Mouse (Mus musculus): ENCODE measurements around the gene Mcm3. TPM values are rescaled to one million over a fixed set of nuclear protein-coding genes. Genes with fewer than 3 reads are reported as not detected.

Gene Mcm3
- polyA plus RNA-seq, 1 experiment, result 108 TPM

- TF ChIP-seq CTCF (IDR thresholded peaks at IDR 0.05; ENCODE audit: control insufficient read depth, insufficient read depth, low read length), result no peak
- no peak for TF ChIP-seq POLR2A (IDR thresholded peaks at IDR 0.05; ENCODE audit: borderline replicate concordance, control insufficient read depth, low read depth, low read length)
- no peak overlapping the region for H3K4me3 ChIP-seq (replicated peaks; ENCODE audit: control insufficient read depth, low read depth, low read length)
- no peaks in the 10 kb centered on the region for H3K4me1 ChIP-seq (ENCODE audit: control insufficient read depth, insufficient read depth, low read length)
- H3K27ac ChIP-seq (ENCODE audit: control insufficient read depth, insufficient read depth, low read depth, low read length, poor library complexity), result no peak overlapping the region
- WGBS, result 50% methylated on average over 3 of the region's 3 CpGs
Observed at GRCm38 (mm10) chr1:20839911-20840310, 19.8 kb upstream of the Mcm3 start.

- H3K4me1 ChIP-seq (ENCODE audit: control insufficient read depth, insufficient read depth, low read length), result no peaks in the 10 kb centered on the region
- no peak for TF ChIP-seq CTCF (IDR thresholded peaks at IDR 0.05; ENCODE audit: control insufficient read depth, insufficient read depth, low read length)
- no peak for TF ChIP-seq POLR2A (IDR thresholded peaks at IDR 0.05; ENCODE audit: borderline replicate concordance, control insufficient read depth, low read depth, low read length)
- no peak overlapping the region for H3K4me3 ChIP-seq (replicated peaks; ENCODE audit: control insufficient read depth, low read depth, low read length)
- 77% methylated on average over 3 of the region's 3 CpGs for WGBS
- H3K27ac ChIP-seq (ENCODE audit: control insufficient read depth, insufficient read depth, low read depth, low read length, poor library complexity), result no peak overlapping the region
Observed at GRCm38 (mm10) chr1:20836551-20837125, 16.5 kb upstream of the Mcm3 start.

GRCm38 (mm10) chr1:20833141-20833511 lies 13.0 kb upstream of the Mcm3 start:
- Histone ChIP-seq H3K4me3 (replicated peaks; ENCODE audit: control insufficient read depth, low read depth, low read length) (no peak overlapping the region), H3K27ac (ENCODE audit: control insufficient read depth, insufficient read depth, low read depth, low read length, poor library complexity) (no peak overlapping the region), H3K4me1 (ENCODE audit: control insufficient read depth, insufficient read depth, low read length) (no peaks in the 10 kb centered on the region; the same call in 1 of the 2 replicates)
- no peak for TF ChIP-seq CTCF (IDR thresholded peaks at IDR 0.05; ENCODE audit: control insufficient read depth, insufficient read depth, low read length)
- 83% methylated on average over 4 of the region's 4 CpGs for WGBS

- 77% methylated on average over 5 of the region's 5 CpGs for WGBS
- no peak for TF ChIP-seq CTCF (IDR thresholded peaks at IDR 0.05; ENCODE audit: control insufficient read depth, insufficient read depth, low read length)
- no peak for TF ChIP-seq POLR2A (IDR thresholded peaks at IDR 0.05; ENCODE audit: borderline replicate concordance, control insufficient read depth, low read depth, low read length)
- no peak overlapping the region for H3K4me3 ChIP-seq (replicated peaks; ENCODE audit: control insufficient read depth, low read depth, low read length)
- no peaks in the 10 kb centered on the region; the same call in 1 of the 2 replicates for H3K4me1 ChIP-seq (ENCODE audit: control insufficient read depth, insufficient read depth, low read length)
- no peak overlapping the region for H3K27ac ChIP-seq (ENCODE audit: control insufficient read depth, insufficient read depth, low read depth, low read length, poor library complexity)
Observed at GRCm38 (mm10) chr1:20832473-20833140, 12.5 kb upstream of the Mcm3 start.

GRCm38 (mm10) chr1:20830546-20830945 lies 10.4 kb upstream of the Mcm3 start:
- TF ChIP-seq POLR2A (IDR thresholded peaks at IDR 0.05; ENCODE audit: borderline replicate concordance, control insufficient read depth, low read depth, low read length) (no peak), CTCF (IDR thresholded peaks at IDR 0.05; ENCODE audit: control insufficient read depth, insufficient read depth, low read length) (no peak)
- Histone ChIP-seq H3K27ac (ENCODE audit: control insufficient read depth, insufficient read depth, low read depth, low read length, poor library complexity) (no peak overlapping the region), H3K4me1 (ENCODE audit: control insufficient read depth, insufficient read depth, low read length) (no peaks in the 10 kb centered on the region; the same call in 1 of the 2 replicates), H3K4me3 (replicated peaks; ENCODE audit: control insufficient read depth, low read depth, low read length) (no peak overlapping the region)
- 64% methylated on average over 1 of the region's 1 CpGs for WGBS

- WGBS, result 79% methylated on average over 2 of the region's 2 CpGs
- H3K27ac ChIP-seq (ENCODE audit: control insufficient read depth, insufficient read depth, low read depth, low read length, poor library complexity), result no peak overlapping the region
- H3K4me1 ChIP-seq (ENCODE audit: control insufficient read depth, insufficient read depth, low read length), result no peaks in the 10 kb centered on the region; the same call in 1 of the 2 replicates
- no peak overlapping the region for H3K4me3 ChIP-seq (replicated peaks; ENCODE audit: control insufficient read depth, low read depth, low read length)
- TF ChIP-seq POLR2A (IDR thresholded peaks at IDR 0.05; ENCODE audit: borderline replicate concordance, control insufficient read depth, low read depth, low read length), result no peak
- no peak for TF ChIP-seq CTCF (IDR thresholded peaks at IDR 0.05; ENCODE audit: control insufficient read depth, insufficient read depth, low read length)
Observed at GRCm38 (mm10) chr1:20828061-20828460, 7.9 kb upstream of the Mcm3 start.

- Histone ChIP-seq H3K4me1 (ENCODE audit: control insufficient read depth, insufficient read depth, low read length) (no peaks in the 10 kb centered on the region; the same call in 1 of the 2 replicates), H3K27ac (ENCODE audit: control insufficient read depth, insufficient read depth, low read depth, low read length, poor library complexity) (no peak overlapping the region), H3K4me3 (replicated peaks; ENCODE audit: control insufficient read depth, low read depth, low read length) (no peak overlapping the region)
- TF ChIP-seq POLR2A (IDR thresholded peaks at IDR 0.05; ENCODE audit: borderline replicate concordance, control insufficient read depth, low read depth, low read length) (no peak), CTCF (IDR thresholded peaks at IDR 0.05; ENCODE audit: control insufficient read depth, insufficient read depth, low read length) (no peak)
Observed at GRCm38 (mm10) chr1:20825036-20825435, 4.9 kb upstream of the Mcm3 start.

GRCm38 (mm10) chr1:20823906-20824305 lies 3.8 kb upstream of the Mcm3 start:
- no peaks in the 10 kb centered on the region; the same call in 1 of the 2 replicates for H3K4me1 ChIP-seq (ENCODE audit: control insufficient read depth, insufficient read depth, low read length)
- TF ChIP-seq CTCF (IDR thresholded peaks at IDR 0.05; ENCODE audit: control insufficient read depth, insufficient read depth, low read length), result no peak
- no peak for TF ChIP-seq POLR2A (IDR thresholded peaks at IDR 0.05; ENCODE audit: borderline replicate concordance, control insufficient read depth, low read depth, low read length)
- 79% methylated on average over 2 of the region's 2 CpGs for WGBS
- H3K27ac ChIP-seq (ENCODE audit: control insufficient read depth, insufficient read depth, low read depth, low read length, poor library complexity), result no peak overlapping the region
- H3K4me3 ChIP-seq (replicated peaks; ENCODE audit: control insufficient read depth, low read depth, low read length), result no peak overlapping the region

All from bone marrow, adult 2 months (tissue).